Mouse (Mus musculus) forebrain, embryonic 13.5 days (tissue): ENCODE results near the gene Pth1r. TPM values are rescaled to one million over a fixed set of nuclear protein-coding genes. Genes with fewer than 3 reads are reported as not detected.

ENCODE experiments used
- ATAC-seq: fragments of 200-750 bp; cut with Nextera tagmentation; 2 replicates; pipeline ENCODE4 v1.8.0; 2017
- H3K27ac ChIP-seq: fragments of 300-500 bp; sonication (generic); 2 replicates; pipeline ENCODE4 v1.5.1; 2015; ENCODE audit warnings: inconsistent platforms, mild to moderate bottlenecking, moderate library complexity
- H3K27me3 ChIP-seq: fragments of 300-500 bp; sonication (generic); 2 replicates; pipeline ENCODE4 v1.6.1; 2015; ENCODE audit warnings: mild to moderate bottlenecking, inconsistent platforms
- H3K36me3 ChIP-seq: fragments of 300-500 bp; sonication (generic); 2 replicates; pipeline ENCODE4 v1.6.1; 2015; ENCODE audit warnings: mild to moderate bottlenecking, inconsistent platforms; ENCODE audit not compliant: poor library complexity, severe bottlenecking
- H3K4me1 ChIP-seq: fragments of 300-500 bp; sonication (generic); 2 replicates; pipeline ENCODE4 v1.6.1; 2015; ENCODE audit warnings: inconsistent platforms
- H3K4me2 ChIP-seq: fragments of 300-500 bp; sonication (generic); 2 replicates; pipeline ENCODE4 v1.6.1; 2015; ENCODE audit warnings: inconsistent platforms, mild to moderate bottlenecking, moderate library complexity
- H3K4me3 ChIP-seq: fragments of 300-500 bp; sonication (generic); 2 replicates; pipeline ENCODE4 v1.5.1; 2015; ENCODE audit warnings: mild to moderate bottlenecking, inconsistent platforms
- H3K9ac ChIP-seq: fragments of 300-500 bp; sonication (generic); 2 replicates; pipeline ENCODE4 v1.6.1; 2015; ENCODE audit warnings: mild to moderate bottlenecking, inconsistent platforms
- H3K9me3 ChIP-seq: fragments of 300-500 bp; sonication (generic); replicated peaks from 2 replicates; pipeline ENCODE4 v1.6.1; 2016; ENCODE audit warnings: inconsistent platforms
- WGBS: fragments of 180-500 bp; shearing (Covaris S2); methylation state at CpG from one replicate; pipeline ENCODE4 v1.1.7; 2015; 5-methylcytosine and 5-hydroxymethylcytosine counted together
- polyA plus RNA-seq: library from polyadenylated mRNA; unstranded; fragments of >200 nt; fragmentation: Nextera tagmentation; extraction: Ambion mirVana; gene quantifications from 2 replicates; pipeline ENCODE4 v1.2.1, GENCODE M21; 2015

Gene Pth1r
- polyA plus RNA-seq, 1 experiment from 2014 or later = 5.9 TPM

GRCm38 (mm10) chr9:110745752-110746151 lies 1.2 kb downstream of the Pth1r start:
- H3K4me3 ChIP-seq = no peak overlapping the region
- H3K4me2 ChIP-seq = no peak overlapping the region
- H3K36me3 ChIP-seq = no peaks in the 10 kb centered on the region
- H3K27me3 ChIP-seq = peaks cover 57% of the 10 kb centered on the region
- no peaks in the 10 kb centered on the region for H3K9me3 ChIP-seq
- no peak overlapping the region for H3K9ac ChIP-seq
- ATAC-seq = no peak
- WGBS = 9% methylated on average over 5 of the region's 5 CpGs
- peaks cover 24% of the 10 kb centered on the region for H3K4me1 ChIP-seq
- H3K27ac ChIP-seq = no peak overlapping the region

- Histone ChIP-seq H3K9me3 (no peaks in the 10 kb centered on the region), H3K27me3 (peaks cover 63% of the 10 kb centered on the region), H3K27ac (no peak overlapping the region), H3K4me1 (peaks cover 24% of the 10 kb centered on the region), H3K4me2 (peak overlapping the region; percentile 96), H3K36me3 (no peaks in the 10 kb centered on the region), H3K9ac (peak overlapping the region; percentile 75), H3K4me3 (peak overlapping the region; percentile 62)
- 4% methylated on average over 48 of the region's 63 CpGs for WGBS
- ATAC-seq = 0 out of 2 replicates have a peak, but pooled peaks have one; percentile 15
These were observed 3.3 kb downstream of the Pth1r start for GRCm38 (mm10) chr9:110743456-110744323.

- under 1% methylated on average over 47 of the region's 49 CpGs for WGBS
- Histone ChIP-seq H3K9me3 (no peaks in the 10 kb centered on the region), H3K9ac (peak overlapping the region; percentile 75), H3K36me3 (no peaks in the 10 kb centered on the region), H3K27ac (no peak overlapping the region), H3K4me3 (peak overlapping the region; percentile 62), H3K4me2 (peak overlapping the region; percentile 96), H3K27me3 (peaks cover 61% of the 10 kb centered on the region), H3K4me1 (peaks cover 24% of the 10 kb centered on the region)
- peak; percentile 53; the same call in 1 of the 2 replicates for ATAC-seq
These were observed 3.9 kb downstream of the Pth1r start for GRCm38 (mm10) chr9:110742951-110743455.

GRCm38 (mm10) chr9:110742295-110742950 lies 4.5 kb downstream of the Pth1r start:
- H3K9ac ChIP-seq = peak overlapping the region; percentile 75
- H3K36me3 ChIP-seq = no peaks in the 10 kb centered on the region
- H3K4me1 ChIP-seq = peaks cover 24% of the 10 kb centered on the region
- WGBS = 0% methylated on average over 53 of the region's 71 CpGs
- peak overlapping the region; percentile 96 for H3K4me2 ChIP-seq
- no peaks in the 10 kb centered on the region for H3K9me3 ChIP-seq
- peak; percentile 77 for ATAC-seq
- H3K27me3 ChIP-seq = peaks cover 61% of the 10 kb centered on the region
- no peak overlapping the region for H3K27ac ChIP-seq
- peak overlapping the region; percentile 62 for H3K4me3 ChIP-seq

- H3K9ac ChIP-seq = peak within 1 kb of the TSS; percentile 75
- peaks cover 24% of the 10 kb centered on the region for H3K4me1 ChIP-seq
- no peaks in the 10 kb centered on the region for H3K9me3 ChIP-seq
- ATAC-seq = no peak; the same call in 1 of the 2 replicates
- H3K27me3 ChIP-seq = peaks cover 61% of the 10 kb centered on the region
- no peak within 1 kb of the TSS for H3K27ac ChIP-seq
- peak within 1 kb of the TSS; percentile 96 for H3K4me2 ChIP-seq
- H3K4me3 ChIP-seq = peak within 1 kb of the TSS; percentile 62
- no peaks in the 10 kb centered on the region for H3K36me3 ChIP-seq
- WGBS = 4% methylated on average over 14 of the region's 17 CpGs
These were observed 5.1 kb downstream of the Pth1r start, which contains the start of gene Myl3 for GRCm38 (mm10) chr9:110741711-110742294. Myl3 (plus strand) TSS chr9:110741861.

GRCm38 (mm10) chr9:110739961-110740360 lies 7.0 kb downstream of the Pth1r start:
- peaks cover 24% of the 10 kb centered on the region for H3K4me1 ChIP-seq
- no peak overlapping the region for H3K4me3 ChIP-seq
- H3K9ac ChIP-seq = no peak overlapping the region
- H3K36me3 ChIP-seq = no peaks in the 10 kb centered on the region
- H3K9me3 ChIP-seq = no peaks in the 10 kb centered on the region
- no peak overlapping the region for H3K4me2 ChIP-seq
- H3K27ac ChIP-seq = no peak overlapping the region
- no peak for ATAC-seq
- H3K27me3 ChIP-seq = peaks cover 58% of the 10 kb centered on the region
- 91% methylated on average over 7 of the region's 7 CpGs for WGBS

GRCm38 (mm10) chr9:110738054-110738453 lies 8.9 kb downstream of the Pth1r start:
- 15% methylated on average over 1 of the region's 1 CpGs for WGBS
- no peak for ATAC-seq
- no peak overlapping the region for H3K9ac ChIP-seq
- H3K27ac ChIP-seq = no peak overlapping the region
- H3K36me3 ChIP-seq = no peaks in the 10 kb centered on the region
- H3K4me2 ChIP-seq = no peak overlapping the region
- peaks cover 19% of the 10 kb centered on the region for H3K4me1 ChIP-seq
- H3K9me3 ChIP-seq = no peaks in the 10 kb centered on the region
- H3K27me3 ChIP-seq = peaks cover 56% of the 10 kb centered on the region
- no peak overlapping the region for H3K4me3 ChIP-seq

- Histone ChIP-seq H3K4me1 (peaks cover 16% of the 10 kb centered on the region), H3K27me3 (peaks cover 52% of the 10 kb centered on the region), H3K36me3 (no peaks in the 10 kb centered on the region), H3K27ac (no peak overlapping the region), H3K4me2 (no peak overlapping the region), H3K4me3 (no peak overlapping the region), H3K9ac (no peak overlapping the region), H3K9me3 (no peaks in the 10 kb centered on the region)
- WGBS = 51% methylated on average over 9 of the region's 9 CpGs
- ATAC-seq = no peak
These were observed 10.6 kb downstream of the Pth1r start for GRCm38 (mm10) chr9:110736362-110736761.

GRCm38 (mm10) chr9:110734154-110734553 lies 12.8 kb downstream of the Pth1r start:
- H3K4me1 ChIP-seq = peaks cover 15% of the 10 kb centered on the region
- H3K4me3 ChIP-seq = no peak overlapping the region
- peaks cover 47% of the 10 kb centered on the region for H3K27me3 ChIP-seq
- ATAC-seq = no peak
- H3K9me3 ChIP-seq = no peaks in the 10 kb centered on the region
- H3K9ac ChIP-seq = no peak overlapping the region
- H3K27ac ChIP-seq = no peak overlapping the region
- WGBS = 71% methylated on average over 7 of the region's 7 CpGs
- no peak overlapping the region for H3K4me2 ChIP-seq
- H3K36me3 ChIP-seq = no peaks in the 10 kb centered on the region

GRCm38 (mm10) chr9:110733102-110733501 lies 13.8 kb downstream of the Pth1r start:
- H3K4me2 ChIP-seq = peak overlapping the region; percentile 63
- H3K9me3 ChIP-seq = no peaks in the 10 kb centered on the region
- H3K4me3 ChIP-seq = peak overlapping the region; percentile 40
- peak; percentile 50; the same call in 1 of the 2 replicates for ATAC-seq
- peak overlapping the region; percentile 51; the same call in 1 of the 2 replicates for H3K9ac ChIP-seq
- H3K36me3 ChIP-seq = no peaks in the 10 kb centered on the region
- 13% methylated on average over 8 of the region's 8 CpGs for WGBS
- H3K27me3 ChIP-seq = peaks cover 57% of the 10 kb centered on the region
- H3K27ac ChIP-seq = no peak overlapping the region
- H3K4me1 ChIP-seq = peaks cover 15% of the 10 kb centered on the region

GRCm38 (mm10) chr9:110732623-110733022 lies 14.3 kb downstream of the Pth1r start:
- Histone ChIP-seq H3K4me1 (peaks cover 15% of the 10 kb centered on the region), H3K9me3 (no peaks in the 10 kb centered on the region), H3K4me2 (peak overlapping the region; percentile 63), H3K9ac (peak overlapping the region; percentile 51), H3K27me3 (peaks cover 62% of the 10 kb centered on the region), H3K36me3 (no peaks in the 10 kb centered on the region), H3K4me3 (peak overlapping the region; percentile 40), H3K27ac (no peak overlapping the region)
- under 1% methylated on average over 26 of the region's 26 CpGs for WGBS
- ATAC-seq = peak; percentile 85
